Mouse (Mus musculus) E14TG2a.4 (cell line): ENCODE results near the gene H1foo.
A peak's percentile ranks its signal among the peaks of the same experiment; 100 is the strongest.

ENCODE experiments used
- H3K27me3 ChIP-seq: 2 replicates; pipeline ENCODE4 v1.6.1; 2014; ENCODE audit warnings: low read length, control low read depth; ENCODE audit not compliant: insufficient read depth
- H3K36me3 ChIP-seq: 2 replicates; pipeline ENCODE4 v1.6.1; 2014; ENCODE audit warnings: low read length, control low read depth; ENCODE audit not compliant: insufficient read depth
- H3K4me1 ChIP-seq: replicated peaks from 2 replicates; pipeline ENCODE4 v1.6.1; 2014; ENCODE audit warnings: low read depth, low read length, control low read depth
- H3K4me3 ChIP-seq: replicated peaks from 2 replicates; pipeline ENCODE4 v1.5.1; 2014; ENCODE audit warnings: mild to moderate bottlenecking, low read length
- H3K9me3 ChIP-seq: 2 replicates; pipeline ENCODE4 v1.6.1; 2014; ENCODE audit warnings: low read length, control low read depth
- CTCF ChIP-seq: conservative IDR thresholded peaks from 2 replicates; pipeline ENCODE4 v1.5.1; 2014; ENCODE audit warnings: low read length
- NANOG ChIP-seq: IDR thresholded peaks from 2 replicates; pipeline ENCODE4 v1.6.1; 2014; ENCODE audit warnings: borderline replicate concordance, low read length, mixed read lengths
- POU5F1 ChIP-seq: IDR thresholded peaks from 2 replicates; pipeline ENCODE4 v1.6.1; 2014; ENCODE audit warnings: low read length, borderline replicate concordance

H1foo gene

DNA sequence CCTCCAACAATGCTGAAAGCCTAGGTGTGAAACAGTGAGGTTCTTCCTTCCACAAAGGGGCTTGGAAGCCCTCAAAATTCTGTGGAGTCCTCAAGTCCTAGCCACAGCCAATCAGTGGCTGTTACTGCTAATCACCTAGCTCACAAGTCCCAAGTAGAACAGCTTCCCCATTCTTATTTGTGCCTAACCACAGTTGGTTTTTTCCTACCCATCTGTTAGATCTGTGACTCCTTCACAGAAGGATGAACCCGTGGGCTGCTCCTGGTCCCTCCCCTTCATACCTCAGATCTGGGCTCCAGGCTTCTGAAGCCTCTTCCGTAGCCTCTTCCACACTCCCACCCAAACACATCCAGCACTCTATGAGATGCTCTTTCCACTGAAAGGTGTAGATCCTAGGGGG, 37.9 kb upstream of the H1foo start:
- TF ChIP-seq NANOG, result no peak
- TF ChIP-seq POU5F1, result no peak
- no peak for TF ChIP-seq CTCF
- H3K27me3 ChIP-seq, result no peaks in the 10 kb centered on the region
- H3K36me3 ChIP-seq, result peaks cover 38% of the 10 kb centered on the region
- H3K4me3 ChIP-seq, result no peak overlapping the region
- H3K9me3 ChIP-seq, result no peaks in the 10 kb centered on the region
- peaks cover 7% of the 10 kb centered on the region; the same call in 1 of the 2 replicates for H3K4me1 ChIP-seq

DNA sequence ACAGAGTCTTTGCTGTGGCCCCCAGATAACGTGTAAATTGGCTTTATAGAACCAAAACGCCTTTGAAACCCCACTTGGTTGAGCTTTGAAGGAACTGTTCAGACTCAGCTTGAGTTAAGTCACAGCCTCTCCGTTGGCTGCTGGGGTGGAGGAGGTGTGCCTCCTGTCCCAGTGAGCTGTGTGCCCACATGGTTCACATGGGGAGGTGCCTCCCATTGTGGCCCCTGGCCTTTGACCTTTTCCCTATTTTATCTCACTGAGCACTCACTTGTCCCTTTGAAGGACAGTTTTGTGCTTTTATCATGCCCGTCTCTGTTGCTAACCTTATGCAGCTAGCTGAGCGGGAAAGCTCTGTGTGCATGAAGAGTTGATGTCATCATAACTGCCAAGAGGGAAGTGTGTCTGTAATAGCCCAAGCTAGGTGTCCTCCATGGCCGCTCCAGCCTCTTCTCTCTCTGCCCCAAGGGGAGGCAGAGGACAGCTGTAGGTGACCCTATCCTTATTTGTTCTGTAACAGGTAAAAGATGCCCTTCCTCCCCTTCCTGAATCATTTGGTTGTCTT, 36.2 kb upstream of the H1foo start:
- Histone ChIP-seq H3K4me1 (peaks cover 13% of the 10 kb centered on the region), H3K9me3 (no peaks in the 10 kb centered on the region), H3K27me3 (no peaks in the 10 kb centered on the region), H3K4me3 (no peak overlapping the region), H3K36me3 (peaks cover 25% of the 10 kb centered on the region)
- no peak for TF ChIP-seq POU5F1
- no peak for TF ChIP-seq CTCF
- TF ChIP-seq NANOG, result no peak

DNA sequence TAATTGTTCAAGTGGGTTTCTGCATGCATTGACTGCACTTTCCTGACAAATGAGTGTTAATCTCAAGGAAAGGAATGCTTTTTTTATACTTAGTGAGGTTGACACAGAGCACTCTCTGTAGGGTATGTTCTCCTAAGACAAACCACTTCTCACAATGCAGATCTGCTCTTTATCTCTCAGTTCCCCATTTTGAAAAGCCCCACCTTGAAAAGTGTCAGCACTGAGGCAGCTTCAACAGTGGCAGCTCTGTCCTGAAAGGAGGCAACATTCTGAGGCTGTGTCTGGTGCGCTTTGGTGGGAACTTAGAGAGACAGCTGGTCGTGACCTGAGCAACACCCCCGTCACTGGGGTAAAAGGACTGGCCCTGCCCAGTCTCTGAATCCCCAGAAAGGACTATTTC, 35.7 kb upstream of the H1foo start:
- TF ChIP-seq CTCF (no peak), NANOG (no peak), POU5F1 (no peak)
- Histone ChIP-seq H3K36me3 (peaks cover 20% of the 10 kb centered on the region), H3K9me3 (no peaks in the 10 kb centered on the region), H3K4me3 (no peak overlapping the region), H3K4me1 (peaks cover 19% of the 10 kb centered on the region), H3K27me3 (no peaks in the 10 kb centered on the region)

DNA sequence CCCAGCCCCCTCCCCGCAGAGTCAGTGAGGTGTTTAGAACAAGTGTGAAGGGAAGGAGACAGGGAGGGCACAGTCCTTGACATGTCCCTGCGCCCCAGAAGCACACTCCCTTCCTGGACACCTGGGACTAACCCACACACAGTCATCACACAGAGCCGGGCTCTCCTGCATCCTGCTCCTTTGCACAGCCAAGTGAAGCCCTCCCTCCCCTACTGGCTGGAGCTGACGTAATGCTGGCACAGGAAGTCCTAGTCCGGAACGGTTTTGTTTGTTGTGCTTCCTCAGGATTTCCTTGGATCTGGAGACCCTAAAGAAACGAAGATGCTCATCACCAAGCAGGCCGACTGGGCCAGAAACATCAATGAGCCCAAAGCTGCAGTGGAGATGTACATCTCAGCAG, 34.8 kb upstream of the H1foo start:
- Histone ChIP-seq H3K4me3 (no peak overlapping the region), H3K27me3 (no peaks in the 10 kb centered on the region), H3K9me3 (no peaks in the 10 kb centered on the region), H3K36me3 (peaks cover 16% of the 10 kb centered on the region), H3K4me1 (peaks cover 28% of the 10 kb centered on the region)
- TF ChIP-seq NANOG, result no peak
- TF ChIP-seq POU5F1, result no peak
- no peak for TF ChIP-seq CTCF

DNA sequence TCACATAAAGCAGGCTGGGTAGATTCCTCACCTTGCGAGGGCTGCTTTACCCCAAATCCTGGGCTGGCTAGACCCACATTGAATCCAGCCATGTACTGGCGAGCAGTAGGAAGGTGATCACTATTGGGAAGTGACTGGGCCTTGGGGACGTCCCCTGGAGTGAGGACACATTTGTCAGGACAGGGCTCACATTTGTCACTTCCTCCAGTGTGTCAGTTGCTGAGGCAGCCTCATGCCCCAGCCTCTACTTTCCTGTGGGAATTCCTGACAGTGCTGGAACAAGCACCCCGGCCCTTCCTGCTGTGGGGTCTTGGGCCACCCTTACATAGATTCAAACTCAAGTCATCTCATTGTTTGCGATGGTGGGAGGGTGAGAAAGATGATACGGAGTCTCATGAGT, 33.0 kb upstream of the H1foo start:
- no peaks in the 10 kb centered on the region for H3K27me3 ChIP-seq
- H3K4me1 ChIP-seq, result peaks cover 36% of the 10 kb centered on the region
- no peaks in the 10 kb centered on the region for H3K9me3 ChIP-seq
- no peak overlapping the region for H3K4me3 ChIP-seq
- peaks cover 7% of the 10 kb centered on the region for H3K36me3 ChIP-seq
- TF ChIP-seq NANOG (no peak), POU5F1 (no peak), CTCF (no peak)

DNA sequence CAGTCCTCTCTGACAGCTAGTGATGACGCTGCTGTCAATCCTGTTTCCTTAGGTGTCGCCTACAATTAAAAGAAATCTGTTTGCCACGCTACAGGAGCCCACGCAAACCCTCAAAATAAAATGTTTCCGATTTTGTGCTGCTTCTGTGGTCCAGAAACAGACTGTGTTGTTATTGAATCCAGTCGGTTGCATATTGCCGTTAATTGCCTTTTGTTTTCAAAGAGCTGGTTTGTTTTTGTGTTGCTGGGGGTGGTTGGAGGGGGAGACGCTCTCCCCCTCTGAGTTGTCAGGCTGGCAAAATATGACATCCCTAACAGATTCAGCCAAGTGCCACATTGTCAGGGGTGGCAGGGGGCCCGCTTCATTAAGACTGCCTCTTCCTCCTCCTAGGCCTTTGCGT, 31.3 kb upstream of the H1foo start:
- Histone ChIP-seq H3K27me3 (no peaks in the 10 kb centered on the region), H3K4me3 (peak overlapping the region; percentile 50), H3K36me3 (no peaks in the 10 kb centered on the region), H3K4me1 (peaks cover 36% of the 10 kb centered on the region), H3K9me3 (no peaks in the 10 kb centered on the region)
- TF ChIP-seq POU5F1 (no peak), NANOG (no peak)

DNA sequence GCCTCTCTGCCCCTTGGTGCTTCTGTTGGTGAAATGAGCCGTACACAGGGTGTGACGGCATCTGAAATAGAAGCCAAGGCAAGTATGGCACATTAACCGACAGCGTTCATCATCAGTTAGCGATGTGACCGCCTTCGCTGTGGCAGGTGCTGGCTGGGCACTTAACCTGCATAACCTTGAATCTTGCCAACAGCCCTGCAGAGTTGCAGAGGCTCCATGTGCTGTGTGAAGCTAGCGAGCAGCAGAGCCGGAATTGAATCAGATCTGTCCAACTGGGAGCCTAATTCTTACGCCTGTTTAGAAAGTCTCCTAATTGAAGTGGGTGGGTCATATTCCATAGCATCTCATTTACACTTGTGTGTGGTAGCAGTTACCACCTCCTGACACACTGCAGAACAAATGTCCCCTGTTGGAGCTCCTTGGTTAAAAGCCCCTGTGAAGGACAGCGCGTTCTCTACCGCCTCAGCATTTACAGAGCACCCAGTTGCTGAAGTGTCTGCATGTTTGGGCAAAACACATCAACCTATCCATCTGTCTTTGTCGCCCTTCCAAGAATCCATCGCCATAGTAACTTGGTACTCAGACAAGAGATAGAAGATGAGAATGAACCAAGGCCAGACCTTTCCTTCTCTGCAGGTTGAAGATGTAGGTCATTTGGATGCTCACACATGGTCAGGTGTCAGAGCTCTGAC, 30.1 kb upstream of the H1foo start:
- H3K9me3 ChIP-seq, result no peaks in the 10 kb centered on the region
- H3K27me3 ChIP-seq, result no peaks in the 10 kb centered on the region
- H3K4me3 ChIP-seq, result peak overlapping the region; percentile 50
- H3K4me1 ChIP-seq, result peaks cover 36% of the 10 kb centered on the region
- no peaks in the 10 kb centered on the region for H3K36me3 ChIP-seq
- no peak for TF ChIP-seq POU5F1
- TF ChIP-seq NANOG, result no peak
- TF ChIP-seq CTCF, result no peak

DNA sequence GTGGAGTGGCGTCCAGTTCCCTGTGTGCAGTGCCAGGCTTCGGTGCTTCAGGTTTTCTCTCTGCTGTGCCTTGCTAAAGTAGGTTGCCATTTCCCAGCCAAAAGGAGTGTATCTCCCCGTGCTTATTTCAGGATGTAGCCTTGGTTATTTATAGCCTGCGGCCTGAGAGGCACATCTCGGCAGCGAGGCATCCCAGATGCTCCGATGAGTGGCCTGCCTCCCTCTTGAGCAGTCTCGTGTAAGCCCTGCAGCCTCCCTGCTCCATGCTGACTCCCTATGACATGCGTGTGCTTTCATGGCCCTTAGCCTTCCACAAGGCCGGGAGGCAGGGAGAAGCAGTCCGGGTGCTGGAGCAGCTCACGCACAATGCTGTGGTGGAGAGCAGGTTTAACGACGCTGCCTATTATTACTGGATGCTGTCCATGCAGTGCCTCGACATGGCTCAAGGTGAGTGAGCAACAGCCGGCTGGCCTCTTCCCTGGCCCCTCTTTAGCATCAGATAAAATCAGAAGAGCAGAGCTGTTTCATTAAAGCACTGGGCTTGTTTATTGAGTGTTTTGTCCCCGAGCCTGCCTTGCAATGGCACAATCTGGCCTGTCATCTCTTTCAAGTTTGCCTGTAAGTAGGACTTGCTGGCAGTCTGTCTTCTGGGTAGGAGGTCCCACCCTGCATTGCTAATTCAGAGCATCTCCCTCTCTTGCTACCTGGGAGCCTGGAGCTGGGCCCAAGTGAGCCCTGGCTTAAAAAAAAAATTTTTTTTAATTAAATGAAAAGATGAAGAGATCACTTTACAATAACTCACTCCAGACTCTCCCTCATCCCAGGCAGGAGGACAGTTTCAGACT, 28.9 kb upstream of the H1foo start:
- Histone ChIP-seq H3K36me3 (no peaks in the 10 kb centered on the region), H3K4me3 (no peak overlapping the region), H3K27me3 (no peaks in the 10 kb centered on the region), H3K9me3 (no peaks in the 10 kb centered on the region), H3K4me1 (peaks cover 32% of the 10 kb centered on the region)
- TF ChIP-seq NANOG, result no peak
- no peak for TF ChIP-seq CTCF
- TF ChIP-seq POU5F1, result no peak

DNA sequence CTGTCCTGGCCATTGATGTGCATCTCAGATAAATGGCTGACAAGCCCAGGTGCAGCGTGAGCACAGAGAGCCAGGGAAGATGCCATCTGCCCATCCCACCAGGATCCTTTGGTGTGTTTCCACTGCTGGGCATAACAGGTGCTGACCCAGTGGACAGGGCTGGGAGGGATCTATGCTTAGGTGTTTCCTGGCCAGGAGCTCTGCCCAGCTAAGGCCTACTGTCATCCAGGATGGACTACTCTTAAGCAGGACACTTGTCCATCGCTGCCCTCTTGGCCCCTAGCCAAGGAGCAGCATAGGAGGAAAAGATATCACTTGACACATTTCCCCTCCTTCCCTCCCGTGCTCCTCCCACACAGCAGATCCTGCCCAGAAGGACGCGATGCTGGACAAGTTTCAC, 28.1 kb upstream of the H1foo start:
- H3K27me3 ChIP-seq, result no peaks in the 10 kb centered on the region
- H3K9me3 ChIP-seq, result no peaks in the 10 kb centered on the region
- no peaks in the 10 kb centered on the region for H3K36me3 ChIP-seq
- H3K4me1 ChIP-seq, result peaks cover 32% of the 10 kb centered on the region
- no peak overlapping the region for H3K4me3 ChIP-seq
- no peak for TF ChIP-seq NANOG
- no peak for TF ChIP-seq POU5F1
- no peak for TF ChIP-seq CTCF
